Mouse (Mus musculus) cerebellum, adult 2 months (tissue): ENCODE results near the gene Ugt1a7c.

Source experiments
- CTCF ChIP-seq: fragments of 200-500 bp; IDR thresholded peaks from 2 replicates; pipeline ENCODE4 v1.5.1; 2011; ENCODE audit warnings: low read depth, mild to moderate bottlenecking, control low read depth, low read length, moderate library complexity, borderline replicate concordance; ENCODE audit not compliant: insufficient read depth
- POLR2A ChIP-seq: fragments of 200-500 bp; IDR thresholded peaks from 2 replicates; pipeline ENCODE4 v1.6.1; 2011; ENCODE audit warnings: low read length, control low read depth, borderline replicate concordance; ENCODE audit not compliant: insufficient read depth

GRCm38 (mm10) chr1:88220336-88220735 is 125.5 kb downstream of the Ugt1a7c start:
- TF ChIP-seq CTCF = no peak
- no peak for TF ChIP-seq POLR2A
